Mouse (Mus musculus) heart, embryonic 14.5 days (tissue): Measurements from ENCODE around the gene Nbas. TPM values are rescaled to one million over a fixed set of nuclear protein-coding genes. Genes with fewer than 3 reads are reported as not detected.

ENCODE experiments used
- ATAC-seq: fragments of 200-750 bp; cut with Nextera tagmentation; 2 replicates; pipeline ENCODE4 v1.8.0; 2017; ENCODE audit warnings: low read depth, moderate TSS enrichment; ENCODE audit not compliant: insufficient number of reproducible peaks, insufficient read depth, low FRiP score
- H3K27ac ChIP-seq, 2 experiments: fragments of 200-500 bp in 1 of 2; fragments of 300-500 bp in 1 of 2; sonication (generic) in 1 of 2; replicated peaks in 1 of 2; 2 replicates each; pipeline ENCODE4 v1.5.1; 2012 to 2014; ENCODE audit warnings: low read depth in 2 of 2, low read length in 2 of 2, control low read depth in 1 of 2, mild to moderate bottlenecking in 1 of 2, mixed read lengths in 1 of 2; ENCODE audit not compliant: control insufficient read depth in 1 of 2, insufficient read depth in 1 of 2
- H3K27me3 ChIP-seq: fragments of 300-500 bp; sonication (generic); 2 replicates; pipeline ENCODE4 v1.6.1; 2014; ENCODE audit warnings: mild to moderate bottlenecking, low read length, control low read depth; ENCODE audit not compliant: control insufficient read depth, insufficient read depth
- H3K36me3 ChIP-seq: fragments of 300-500 bp; sonication (generic); 2 replicates; pipeline ENCODE4 v1.6.1; 2014; ENCODE audit warnings: mild to moderate bottlenecking, control low read depth, low read length, mixed read lengths; ENCODE audit not compliant: control insufficient read depth, insufficient read depth
- H3K4me1 ChIP-seq, 2 experiments: fragments of 200-500 bp in 1 of 2; fragments of 300-500 bp in 1 of 2; sonication (generic) in 1 of 2; 2 replicates each; pipeline ENCODE4 v1.6.1; 2012 to 2014; ENCODE audit warnings: low read length in 2 of 2, control low read depth in 1 of 2, mixed read lengths in 1 of 2; ENCODE audit not compliant: control insufficient read depth in 2 of 2, insufficient read depth in 2 of 2
- H3K4me2 ChIP-seq: fragments of 300-500 bp; sonication (generic); 2 replicates; pipeline ENCODE4 v1.6.1; 2014; ENCODE audit warnings: mild to moderate bottlenecking, low read length
- H3K4me3 ChIP-seq, 2 experiments: fragments of 200-500 bp in 1 of 2; fragments of 300-500 bp in 1 of 2; sonication (generic) in 1 of 2; 2 replicates each; pipeline ENCODE4 v1.5.1; 2012 to 2014; ENCODE audit warnings: low read length in 2 of 2, mild to moderate bottlenecking in 2 of 2, control low read depth in 1 of 2, low read depth in 1 of 2, moderate library complexity in 1 of 2; ENCODE audit not compliant: control insufficient read depth in 1 of 2, insufficient read depth in 1 of 2
- H3K9ac ChIP-seq: fragments of 300-500 bp; sonication (generic); 2 replicates; pipeline ENCODE4 v1.6.1; 2014; ENCODE audit warnings: mild to moderate bottlenecking, low read length
- H3K9me3 ChIP-seq: fragments of 300-500 bp; sonication (generic); 2 replicates; pipeline ENCODE4 v1.6.1; 2016; ENCODE audit warnings: low read length, control low read depth; ENCODE audit not compliant: control insufficient read depth
- WGBS: fragments of 180-500 bp; shearing (Covaris S2); extraction: QIAGEN DNeasy Blood & Tissue Kit; methylation state at CpG from one replicate; pipeline ENCODE4 v1.1.7; 2014; 5-methylcytosine and 5-hydroxymethylcytosine counted together
- polyA plus RNA-seq: library from polyadenylated mRNA; unstranded; fragments of >200 nt; fragmentation: Nextera tagmentation; extraction: Ambion mirVana; gene quantifications from 2 replicates; pipeline ENCODE4 v1.2.1, GENCODE M21; 2014

Gene Nbas
- polyA plus RNA-seq, 1 experiment from 2014 or later: 9.5 TPM

DNA sequence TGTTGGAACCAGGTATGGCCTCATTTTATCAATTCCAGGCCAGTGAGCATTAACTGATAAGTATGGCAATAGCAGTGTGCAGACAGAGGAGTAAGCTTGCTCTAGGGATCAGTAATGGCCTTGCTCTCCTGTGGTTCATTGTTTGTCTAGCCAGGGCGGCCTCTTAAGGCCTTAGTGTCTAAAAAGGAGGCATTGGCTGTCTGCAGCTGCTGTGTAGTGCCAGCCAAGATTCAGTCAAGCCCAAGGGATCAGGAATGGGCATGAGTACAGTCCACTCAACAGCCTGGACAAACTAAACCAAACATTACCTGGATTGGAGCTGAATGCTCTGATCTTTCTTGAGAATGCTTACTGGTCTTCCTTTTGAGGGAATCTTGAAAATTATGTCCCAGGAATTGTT, 120.7 kb downstream of the Nbas start:
- Histone ChIP-seq H3K4me2 (no peak overlapping the region), H3K27ac (no peak overlapping the region), H3K36me3 (peaks cover 21% of the 10 kb centered on the region), H3K9ac (no peak overlapping the region), H3K27me3 (no peaks in the 10 kb centered on the region), H3K4me1 (no peaks in the 10 kb centered on the region), H3K9me3 (no peaks in the 10 kb centered on the region), H3K4me3 (no peak overlapping the region)
- WGBS: 81% methylated on average over 1 of the region's 1 CpGs
- no peak for ATAC-seq

DNA sequence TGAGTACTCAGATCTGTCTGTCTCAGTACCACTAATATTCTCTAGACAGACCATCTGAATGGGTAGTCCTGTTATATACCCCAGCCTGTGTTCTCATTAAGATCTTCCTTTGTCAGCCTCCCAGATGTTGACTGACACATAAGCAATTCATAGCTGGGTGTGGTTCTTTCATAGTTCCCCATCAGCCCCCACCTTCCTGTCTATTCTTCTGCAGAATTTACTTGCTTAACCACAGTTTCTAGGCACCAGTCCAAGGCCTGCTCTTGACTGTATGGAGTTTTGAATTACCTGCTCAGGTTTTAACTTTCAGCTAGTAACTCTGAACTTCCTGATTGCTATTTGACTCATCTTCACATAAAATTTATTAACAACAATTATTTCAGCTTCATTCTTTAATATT, 141.3 kb downstream of the Nbas start:
- no peaks in the 10 kb centered on the region for H3K4me1 ChIP-seq
- no peak overlapping the region for H3K27ac ChIP-seq
- H3K9me3 ChIP-seq: no peaks in the 10 kb centered on the region
- no peak overlapping the region for H3K4me2 ChIP-seq
- H3K27me3 ChIP-seq: no peaks in the 10 kb centered on the region
- no peak overlapping the region for H3K9ac ChIP-seq
- peaks cover 11% of the 10 kb centered on the region for H3K36me3 ChIP-seq
- no peak for ATAC-seq
- no peak overlapping the region for H3K4me3 ChIP-seq

DNA sequence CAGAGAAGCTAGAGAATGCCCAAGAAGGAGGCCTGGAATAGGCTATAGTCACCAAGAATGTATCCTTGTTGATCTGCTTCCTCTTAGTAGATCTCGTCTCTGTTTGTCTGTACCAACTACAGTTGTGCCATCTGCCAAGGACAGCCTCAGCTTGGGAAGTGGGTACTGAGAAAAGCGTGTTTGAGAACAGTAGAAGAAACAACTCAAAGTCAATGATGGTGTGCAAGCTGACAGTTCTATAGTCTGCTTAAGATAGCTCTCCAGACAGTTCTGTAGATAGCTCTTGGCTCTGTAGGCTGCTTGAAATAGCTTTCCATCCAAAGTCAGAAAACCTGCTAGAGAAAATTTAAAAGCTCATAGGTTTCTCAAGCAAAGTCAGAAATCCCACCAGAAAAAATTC, 149.7 kb downstream of the Nbas start:
- ATAC-seq: no peak
- H3K27ac ChIP-seq: no peak overlapping the region

DNA sequence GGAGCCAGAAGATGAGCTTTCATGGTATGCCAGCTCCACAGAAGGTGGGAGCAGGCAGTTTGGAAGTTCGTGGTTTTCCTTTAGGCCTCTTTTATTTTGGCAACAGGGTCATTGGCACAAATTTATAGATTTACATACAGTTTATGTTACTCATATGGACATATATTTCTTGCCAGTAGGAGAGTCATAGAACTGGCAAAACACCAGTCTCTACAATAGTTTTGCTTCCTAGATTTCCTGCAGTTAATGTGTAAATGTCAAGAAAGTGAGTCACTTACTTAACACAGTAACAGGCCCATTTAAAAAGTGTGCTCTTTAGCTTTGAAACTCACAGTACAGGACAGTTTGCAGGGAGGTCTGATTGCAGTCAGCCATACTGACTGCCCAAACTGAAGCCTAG, 161.3 kb downstream of the Nbas start:
- 88% methylated on average over 1 of the region's 1 CpGs for WGBS
- Histone ChIP-seq H3K4me3 (no peak overlapping the region), H3K4me2 (no peak overlapping the region), H3K4me1 (no peaks in the 10 kb centered on the region), H3K9ac (no peak overlapping the region), H3K9me3 (no peaks in the 10 kb centered on the region), H3K27me3 (no peaks in the 10 kb centered on the region), H3K27ac (no peak overlapping the region), H3K36me3 (peaks cover 7% of the 10 kb centered on the region; the same call in 1 of the 2 replicates)
- no peak for ATAC-seq

More for the DNA sequence above, 149.7 kb downstream of the Nbas start:
- Histone ChIP-seq H3K9ac (no peak overlapping the region), H3K9me3 (no peaks in the 10 kb centered on the region), H3K4me3 (no peak overlapping the region), H3K36me3 (peaks cover 26% of the 10 kb centered on the region), H3K4me1 (no peaks in the 10 kb centered on the region), H3K27me3 (no peaks in the 10 kb centered on the region), H3K4me2 (no peak overlapping the region)
- 79% methylated on average over 2 of the region's 2 CpGs for WGBS

DNA sequence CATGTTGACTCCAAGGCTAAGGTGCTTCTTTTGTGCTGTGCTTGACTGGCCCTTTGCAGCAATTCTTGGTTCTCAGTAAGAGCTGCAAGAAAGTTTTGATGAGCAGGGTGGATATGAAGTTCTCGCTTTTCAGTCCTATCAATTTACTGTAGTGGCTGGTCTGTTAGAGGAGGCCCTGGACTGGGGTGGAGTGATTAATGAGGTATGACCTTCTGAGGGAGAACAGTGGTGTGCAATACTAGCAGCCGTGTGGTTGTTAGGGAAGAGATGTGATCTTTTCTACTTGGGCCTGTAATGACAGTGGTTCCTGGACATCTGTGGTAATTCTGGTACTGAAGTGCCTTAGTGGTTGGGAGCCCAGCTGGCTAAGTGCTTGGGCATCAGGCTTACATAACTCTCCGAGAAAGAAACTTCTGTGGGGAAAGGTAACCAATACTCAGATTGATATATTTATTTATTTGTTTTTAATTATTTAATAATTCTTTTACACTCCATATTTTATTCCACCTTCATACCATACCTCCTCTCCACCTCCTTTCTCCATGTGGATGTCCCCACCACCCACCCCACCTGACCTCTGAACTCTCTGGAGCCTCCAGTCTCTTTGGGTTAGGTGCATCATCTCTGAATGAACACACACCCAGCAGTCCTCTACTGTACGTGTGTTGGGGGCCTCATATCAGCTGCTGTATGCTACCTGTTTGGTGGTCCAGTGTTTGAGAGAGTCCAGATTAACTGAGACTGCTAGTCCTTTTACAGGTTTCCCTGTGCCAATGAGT, 175.9 kb downstream of the Nbas start:
- H3K27ac ChIP-seq: no peak overlapping the region
- 79% methylated on average over 4 of the region's 4 CpGs for WGBS
- no peaks in the 10 kb centered on the region for H3K36me3 ChIP-seq
- H3K27me3 ChIP-seq: no peaks in the 10 kb centered on the region
- peaks cover 0 to 4% of the 10 kb centered on the region in 2 experiments; a peak in 1 of 4 replicates for H3K4me1 ChIP-seq
- no peak overlapping the region for H3K4me3 ChIP-seq
- ATAC-seq: no peak
- H3K9ac ChIP-seq: no peak overlapping the region
- no peak overlapping the region for H3K4me2 ChIP-seq
- no peaks in the 10 kb centered on the region for H3K9me3 ChIP-seq

DNA sequence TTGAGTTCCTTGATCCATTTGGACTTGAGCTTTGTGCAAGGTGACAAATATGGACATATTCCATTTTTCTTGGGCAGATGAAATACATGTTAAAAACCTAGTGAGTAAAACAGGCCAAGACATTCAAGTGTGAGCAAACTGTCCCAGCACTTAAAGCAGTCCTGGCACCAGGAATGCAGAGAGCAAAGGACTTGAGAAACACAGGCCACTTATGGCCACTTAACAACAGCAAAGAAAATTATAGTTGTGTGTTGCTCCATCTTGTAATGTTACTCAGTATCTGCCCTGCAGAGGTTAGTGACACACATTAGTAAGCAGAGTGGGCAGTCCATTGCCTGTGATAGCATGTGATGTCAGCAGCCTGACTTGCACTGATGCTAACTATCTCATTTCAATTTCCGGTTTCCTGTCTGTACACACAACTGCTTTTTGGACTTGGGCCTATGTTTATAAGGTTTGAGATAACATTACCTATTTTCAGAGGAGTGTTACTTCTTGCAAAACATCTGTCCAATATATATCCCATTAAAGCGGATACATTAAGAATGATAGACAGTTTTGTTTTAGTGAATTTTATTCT, 176.6 kb downstream of the Nbas start:
- 67% methylated on average over 2 of the region's 2 CpGs for WGBS
- no peaks in the 10 kb centered on the region for H3K9me3 ChIP-seq
- ATAC-seq: no peak

DNA sequence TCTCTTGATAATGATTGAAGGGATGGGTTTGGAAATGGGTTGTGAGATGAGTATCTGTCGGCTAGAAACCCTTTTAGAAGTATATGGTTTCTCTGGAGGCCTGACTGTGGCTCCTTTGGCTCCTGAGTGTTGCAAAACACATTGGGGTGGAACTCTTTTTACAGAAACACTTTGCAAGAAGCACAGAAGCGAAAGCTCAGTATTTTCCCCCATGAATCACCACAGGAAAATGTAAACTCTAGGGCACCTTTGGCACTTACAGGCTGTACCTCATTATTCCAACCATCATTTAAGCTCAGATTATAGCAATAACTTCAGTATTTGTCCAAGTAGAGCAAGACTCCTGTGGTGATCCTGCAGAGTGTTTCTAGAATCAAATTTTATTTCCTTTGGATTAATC, 180.0 kb downstream of the Nbas start:
- ATAC-seq: no peak
- no peak overlapping the region for H3K4me3 ChIP-seq
- no peak overlapping the region for H3K4me2 ChIP-seq
- 87% methylated on average over 2 of the region's 2 CpGs for WGBS
- no peak overlapping the region for H3K27ac ChIP-seq
- H3K27me3 ChIP-seq: no peaks in the 10 kb centered on the region
- peaks cover 0 to 4% of the 10 kb centered on the region in 2 experiments; a peak in 1 of 4 replicates for H3K4me1 ChIP-seq
- no peak overlapping the region for H3K9ac ChIP-seq
- 0 out of 2 replicates have a peak, but pooled peaks cover 3% of the 10 kb centered on the region for H3K36me3 ChIP-seq
- H3K9me3 ChIP-seq: no peaks in the 10 kb centered on the region

More for the DNA sequence above, 176.6 kb downstream of the Nbas start:
- Histone ChIP-seq H3K27me3 (no peaks in the 10 kb centered on the region), H3K4me3 (no peak overlapping the region), H3K36me3 (no peaks in the 10 kb centered on the region), H3K9ac (no peak overlapping the region), H3K4me2 (no peak overlapping the region), H3K27ac (no peak overlapping the region), H3K4me1 (peaks cover 0 to 4% of the 10 kb centered on the region in 2 experiments; a peak in 1 of 4 replicates)
